Mouse (Mus musculus) heart, adult 2 months (tissue): Measurements from ENCODE around the gene Foxn3.

Experiments used
- CTCF ChIP-seq: fragments of 200-600 bp; IDR thresholded peaks from 2 replicates; pipeline ENCODE4 v1.8.1; 2022; ENCODE audit warnings: antibody characterized with exemption, mild to moderate bottlenecking, moderate library complexity
- EP300 ChIP-seq: fragments of 200-500 bp; IDR thresholded peaks from 2 replicates; pipeline ENCODE4 v1.6.1; 2011; ENCODE audit warnings: low read depth, low read length, control low read depth; ENCODE audit not compliant: insufficient read depth
- POLR2A ChIP-seq: fragments of 200-500 bp; IDR thresholded peaks from 2 replicates; pipeline ENCODE4 v1.6.1; 2011; ENCODE audit warnings: mild to moderate bottlenecking, low read depth, low read length, control low read depth; ENCODE audit not compliant: insufficient read depth

DNA sequence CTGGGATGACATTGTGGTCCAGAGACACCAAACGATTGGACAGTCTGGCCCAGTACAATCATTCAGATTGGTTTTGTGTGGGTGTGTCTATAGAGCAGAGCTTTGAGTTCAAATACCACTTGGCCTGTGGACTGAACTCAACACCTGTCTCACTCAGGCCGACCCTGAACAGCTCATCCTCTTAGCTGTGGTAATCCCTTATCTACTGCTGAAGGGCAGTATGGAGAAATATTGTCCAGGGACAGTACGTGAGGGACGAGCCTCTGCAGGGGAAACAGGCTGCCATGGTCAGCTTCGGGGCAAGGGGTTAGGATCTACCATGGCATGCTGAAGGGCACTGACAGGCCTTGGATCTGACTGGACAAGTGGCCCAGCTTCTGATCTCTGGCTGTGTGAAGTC lies 306.9 kb downstream of the Foxn3 start:
- TF ChIP-seq POLR2A (no peak), EP300 (no peak), CTCF (no peak)
